Mouse (Mus musculus) C2C12 (cell line): Measurements from ENCODE around the gene Pbx1.

ENCODE experiments used
- CEBPB ChIP-seq: IDR thresholded peaks from one replicate; pipeline ENCODE4 v1.6.1; 2011; ENCODE audit warnings: low read depth, mild to moderate bottlenecking, control low read depth, moderate library complexity
- CTCF ChIP-seq: IDR thresholded peaks from one replicate; pipeline ENCODE4 v1.5.1; 2011; ENCODE audit not compliant: control insufficient read depth, insufficient read depth, insufficient read length
- FOSL1 ChIP-seq: IDR thresholded peaks from one replicate; pipeline ENCODE4 v1.8.0; 2011; ENCODE audit warnings: mild to moderate bottlenecking, low read length; ENCODE audit not compliant: poor library complexity, insufficient read depth, severe bottlenecking
- MAX ChIP-seq: IDR thresholded peaks from one replicate; pipeline ENCODE4 v1.6.1; 2011; ENCODE audit warnings: mild to moderate bottlenecking, control low read depth
- MYOD1 ChIP-seq: IDR thresholded peaks from one replicate; pipeline ENCODE4 v1.6.1; 2011; ENCODE audit warnings: low read depth; ENCODE audit not compliant: control insufficient read depth, insufficient read length
- MYOG ChIP-seq: IDR thresholded peaks from one replicate; pipeline ENCODE4 v1.6.1; 2011; ENCODE audit not compliant: control insufficient read depth, insufficient read length; ENCODE audit errors: extremely low read depth
- USF1 ChIP-seq: IDR thresholded peaks from one replicate; pipeline ENCODE4 v1.6.1; 2011; ENCODE audit warnings: low read depth, mild to moderate bottlenecking, control low read depth, moderate library complexity

GRCm38 (mm10) chr1:168245539-168245938 is 186.5 kb downstream of the Pbx1 start:
- TF ChIP-seq MAX (no peak), CTCF (no peak), MYOG (no peak), FOSL1 (no peak), USF1 (no peak), CEBPB (no peak), MYOD1 (no peak)
